Mouse (Mus musculus): ENCODE data around the gene Fgf8.

DNA sequence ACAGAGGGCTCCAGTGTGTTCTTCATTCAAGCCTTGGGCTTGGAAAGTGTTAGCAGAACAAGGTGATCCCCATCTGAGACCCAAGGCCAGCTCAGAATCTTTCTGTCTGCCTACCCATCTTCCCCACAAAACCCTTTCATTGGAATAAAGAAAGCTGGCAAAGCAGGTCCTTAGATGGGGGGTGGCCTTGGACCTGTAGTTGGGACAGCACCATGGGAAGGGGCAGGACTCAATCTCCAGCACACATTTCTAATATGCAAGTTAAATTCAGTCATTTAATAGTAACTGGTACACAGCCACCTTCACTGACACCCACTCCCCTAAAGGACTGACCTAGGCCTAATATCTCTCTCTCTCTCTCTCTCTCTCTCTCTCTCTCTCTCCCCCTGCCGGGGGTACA lies 6.5 kb downstream of the Fgf8 start:
- TF ChIP-seq CTCF (IDR thresholded peaks at IDR 0.05; ENCODE audit: low read depth, low read length), result no peak
- TF ChIP-seq POLR2A (IDR thresholded peaks at IDR 0.05; ENCODE audit: extremely low read depth, insufficient read depth, low read length), result no peak

Measured in liver, adult 2 months (tissue).